Mouse (Mus musculus): ENCODE measurements around the gene Olfr1057. TPM values are rescaled to one million over a fixed set of nuclear protein-coding genes. Genes with fewer than 3 reads are reported as not detected.

Olfr1057 gene
- polyA plus RNA-seq, 1 experiment: not detected

GRCm38 (mm10) chr2:86335333-86335732 lies 42.9 kb downstream of the Olfr1057 start, which contains the start of gene Olfr1054:
Gene Olfr1054, minus strand, starts transcription at chr2:86335433.
- Histone ChIP-seq H3K4me3 (replicated peaks; ENCODE audit: insufficient read depth, low read depth, low read length) (no peak within 1 kb of the TSS), H3K4me1 (ENCODE audit: control insufficient read depth, insufficient read depth, low read length) (no peaks in the 10 kb centered on the region), H3K27me3 (ENCODE audit: control insufficient read depth, insufficient read depth, low read length) (no peaks in the 10 kb centered on the region), H3K27ac (ENCODE audit: insufficient read depth, low read length) (no peak within 1 kb of the TSS)
- 86% methylated on average over 3 of the region's 3 CpGs for WGBS
- TF ChIP-seq POLR2A (IDR thresholded peaks at IDR 0.05; ENCODE audit: borderline replicate concordance, insufficient read depth, low read length) (no peak), CTCF (IDR thresholded peaks at IDR 0.05; ENCODE audit: borderline replicate concordance, insufficient read depth, low read depth, low read length) (no peak)
- DNase-seq: no peak

Other genes starting within 250 kb of the Olfr1057 start
- gene Olfr1039, start 242.5 kb downstream of the Olfr1057 start, polyA plus RNA-seq (2012; rRNA removed): not detected in 2 replicates
- not detected in 2 replicates for gene Olfr1040, start 231.7 kb downstream of the Olfr1057 start, polyA plus RNA-seq (2012; rRNA removed)
- not detected in 2 replicates for gene Olfr1042, start 216.6 kb downstream of the Olfr1057 start, polyA plus RNA-seq (2012; rRNA removed)
- not detected in 2 replicates for gene Olfr1043, start 210.9 kb downstream of the Olfr1057 start, polyA plus RNA-seq (2012; rRNA removed)
- not detected in 2 replicates for gene Olfr1044, start 200.6 kb downstream of the Olfr1057 start, polyA plus RNA-seq (2012; rRNA removed)
- not detected in 2 replicates for gene Olfr52, start 192.7 kb downstream of the Olfr1057 start, polyA plus RNA-seq (2012; rRNA removed)
- gene Olfr1045, start 175.4 kb downstream of the Olfr1057 start, polyA plus RNA-seq (2012; rRNA removed): not detected in 2 replicates
- not detected in 2 replicates for gene Olfr1046, start 159.1 kb downstream of the Olfr1057 start, polyA plus RNA-seq (2012; rRNA removed)
- gene Olfr1047, start 147.0 kb downstream of the Olfr1057 start, polyA plus RNA-seq (2012; rRNA removed): not detected in 2 replicates
- not detected in 2 replicates for gene Olfr1048, start 138.1 kb downstream of the Olfr1057 start, polyA plus RNA-seq (2012; rRNA removed)
- not detected in 2 replicates for gene Olfr1049, start 120.1 kb downstream of the Olfr1057 start, polyA plus RNA-seq (2012; rRNA removed)
- gene Olfr1051, start 99.3 kb downstream of the Olfr1057 start, polyA plus RNA-seq (2012; rRNA removed): not detected in 2 replicates
- not detected in 2 replicates for gene Olfr1052, start 85.9 kb downstream of the Olfr1057 start, polyA plus RNA-seq (2012; rRNA removed)
- gene Olfr1053, start 63.1 kb downstream of the Olfr1057 start, polyA plus RNA-seq (2012; rRNA removed): not detected in 2 replicates
- not detected in 2 replicates for gene Olfr1054, start 43.0 kb downstream of the Olfr1057 start, polyA plus RNA-seq (2012; rRNA removed)
- not detected in 2 replicates for gene Olfr1055, start 28.1 kb downstream of the Olfr1057 start, polyA plus RNA-seq (2012; rRNA removed)
- gene Olfr1056, start 15.9 kb downstream of the Olfr1057 start, polyA plus RNA-seq (2012; rRNA removed): not detected in 2 replicates
- not detected in 2 replicates for gene Olfr1058, start 10.2 kb upstream of the Olfr1057 start, polyA plus RNA-seq (2012; rRNA removed)
- gene Olfr1061, start 35.7 kb upstream of the Olfr1057 start, polyA plus RNA-seq (2012; rRNA removed): not detected in 2 replicates
- not detected in 2 replicates for gene Olfr1062, start 48.4 kb upstream of the Olfr1057 start, polyA plus RNA-seq (2012; rRNA removed)
- gene Olfr1065, start 72.2 kb upstream of the Olfr1057 start, polyA plus RNA-seq (2012; rRNA removed): not detected in 2 replicates
- gene Olfr1066, start 77.9 kb upstream of the Olfr1057 start, polyA plus RNA-seq (2012; rRNA removed): not detected in 2 replicates
- not detected in 2 replicates for gene Olfr228, start 109.0 kb upstream of the Olfr1057 start, polyA plus RNA-seq (2012; rRNA removed)
- gene Olfr1076, start 130.1 kb upstream of the Olfr1057 start, polyA plus RNA-seq (2012; rRNA removed): not detected in 2 replicates
- gene Olfr1079, start 164.1 kb upstream of the Olfr1057 start, polyA plus RNA-seq (2012; rRNA removed): not detected in 2 replicates
- not detected in 2 replicates for gene Olfr1080, start 179.8 kb upstream of the Olfr1057 start, polyA plus RNA-seq (2012; rRNA removed)
- gene Olfr1082, start 220.6 kb upstream of the Olfr1057 start, polyA plus RNA-seq (2012; rRNA removed): not detected in 2 replicates

All from cerebellum, adult 2 months (tissue).